Mouse (Mus musculus): ENCODE results near the gene Pou2f2.

GRCm38 (mm10) chr7:25180512-25180911 is 986 bp upstream of the Pou2f2 start:
- no peak for TF ChIP-seq CTCF (IDR thresholded peaks at IDR 0.05; ENCODE audit: insufficient read depth, low read length)
- no peak for TF ChIP-seq POLR2A (IDR thresholded peaks at IDR 0.05; ENCODE audit: borderline replicate concordance, extremely low read depth, low read depth, low read length)

Measured in lung, adult 2 months (tissue).